Mouse (Mus musculus) Patski (cell line): Measurements from ENCODE around the gene Olfr1019. TPM values are rescaled to one million over a fixed set of nuclear protein-coding genes. Genes with fewer than 3 reads are reported as not detected.

Source experiments
- ATAC-seq: fragments of 100-300 bp; one replicate; pipeline ENCODE4 v1.8.0; 2021
- CTCF ChIA-PET: fragments of 350-600 bp; sonication (Branson Sonifier 250); formaldehyde crosslinking; loops from one replicate; lab custom pipeline; 2022; ENCODE audit warnings: inconsistent platforms; lab: Charles Lee
- POLR2A ChIA-PET: fragments of 350-600 bp; sonication (Branson Sonifier 250); formaldehyde crosslinking; loops from one replicate; lab custom pipeline; 2022; ENCODE audit warnings: antibody characterized with exemption, inconsistent platforms; lab: Charles Lee
- DNase-seq: peaks from one replicate; pipeline ENCODE4 v3.0.0-alpha.2; 2011; ENCODE audit warnings: low read depth, low spot score
- H3K27me3 ChIP-seq: fragments of 371-371 bp; one replicate; pipeline ENCODE4 v1.5.1; 2021
- CTCF ChIP-seq: fragments of 100-300 bp; IDR thresholded peaks from one replicate; pipeline ENCODE4 v1.5.1; 2021
- in situ Hi-C: fragments of 300-500 bp; cut with MboI; formaldehyde crosslinking; loops from 3 replicates; pipeline ENCODE4 v1.11.1; 2018; ENCODE audit warnings: low pct_unique_long_range_greater_than_20kb, mixed read lengths
- polyA plus RNA-seq: library from polyadenylated mRNA; unstranded; gene quantifications from one replicate; pipeline ENCODE4 v1.2.3, GENCODE M21; 2021

The Olfr1019 gene
- not detected for polyA plus RNA-seq

DNA sequence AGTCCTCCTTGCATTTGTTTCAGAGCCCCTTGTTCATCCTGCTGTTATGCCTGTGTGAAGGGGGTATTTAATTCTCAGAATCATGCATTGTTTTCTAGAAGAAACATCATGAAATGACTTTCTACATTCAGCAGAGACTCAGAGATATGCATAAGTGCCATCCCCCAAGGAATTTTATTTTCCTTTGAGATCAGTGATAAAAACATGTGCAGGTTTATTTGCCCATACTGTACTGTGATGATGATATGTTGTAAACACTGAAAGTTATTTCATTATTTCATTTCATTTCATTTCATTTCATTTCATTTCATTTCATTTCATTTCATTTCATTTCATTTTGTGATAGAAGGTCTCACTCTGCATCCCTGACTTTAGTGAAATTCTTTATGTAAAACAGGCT, at the start of gene Olfr1019:
Gene Olfr1019 (minus strand): TSS at position 101 of the 400 bp plus-strand sequence.
- ATAC-seq (no peak), DNase-seq (no peak)
- POLR2A ChIA-PET, result no interaction called here
- in situ Hi-C loops, result no loop called here
- CTCF ChIA-PET, result no interaction called here
- H3K27me3 ChIP-seq, result no peaks in the 10 kb centered on the region
- no peak for TF ChIP-seq CTCF

DNA sequence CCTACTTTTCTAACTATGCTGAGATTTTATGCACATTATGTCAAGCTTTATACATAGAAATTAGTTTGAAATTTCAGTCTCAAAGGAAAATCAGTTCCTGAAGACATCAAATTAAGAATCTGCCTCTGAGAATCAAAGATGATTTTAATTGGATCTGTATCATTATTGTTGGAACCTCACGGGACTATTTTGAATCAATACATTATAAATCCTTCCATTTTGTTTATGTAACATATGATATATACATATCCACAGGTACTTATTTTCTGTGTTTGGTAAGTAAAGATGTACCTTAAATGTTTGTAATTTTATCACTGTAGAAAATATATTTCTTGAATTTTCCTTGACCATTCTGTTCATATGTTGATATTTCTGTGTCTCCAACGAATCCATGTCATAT, 40.1 kb upstream of the Olfr1019 start, which contains the start of gene Olfr1023:
Gene Olfr1023 (plus strand): TSS at position 301 of the 400 bp plus-strand sequence.
- no peak for ATAC-seq
- in situ Hi-C loops, result no loop called here
- no peak for DNase-seq
- ChIA-PET CTCF (no interaction called here), POLR2A (no interaction called here)
- no peak for TF ChIP-seq CTCF
- H3K27me3 ChIP-seq, result no peaks in the 10 kb centered on the region

DNA sequence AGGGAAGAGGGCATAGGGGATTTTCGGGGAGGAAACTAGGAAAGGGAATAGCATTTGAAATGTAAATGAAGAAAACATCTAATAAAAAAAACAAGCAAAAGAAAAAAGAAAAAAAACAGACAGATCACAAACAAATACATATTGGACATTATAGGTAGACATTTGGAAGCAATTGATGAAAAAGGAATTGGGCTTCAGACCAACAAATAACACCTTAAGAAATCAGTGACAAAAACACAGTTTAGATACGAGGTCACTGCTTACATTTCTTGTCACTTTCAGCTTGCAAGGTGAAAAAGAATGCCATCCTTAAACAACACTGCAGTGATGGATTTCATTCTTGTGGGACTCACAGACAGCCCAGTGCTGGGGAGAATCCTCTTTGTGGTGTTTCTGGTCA, 23.0 kb upstream of the Olfr1019 start, which contains the start of gene Olfr1022:
Gene Olfr1022 (plus strand): TSS at position 301 of the 400 bp plus-strand sequence.
- no peak for TF ChIP-seq CTCF
- POLR2A ChIA-PET, result no interaction called here
- in situ Hi-C loops, result no loop called here
- ATAC-seq (no peak), DNase-seq (no peak)
- CTCF ChIA-PET, result no interaction called here
- H3K27me3 ChIP-seq, result no peaks in the 10 kb centered on the region

DNA sequence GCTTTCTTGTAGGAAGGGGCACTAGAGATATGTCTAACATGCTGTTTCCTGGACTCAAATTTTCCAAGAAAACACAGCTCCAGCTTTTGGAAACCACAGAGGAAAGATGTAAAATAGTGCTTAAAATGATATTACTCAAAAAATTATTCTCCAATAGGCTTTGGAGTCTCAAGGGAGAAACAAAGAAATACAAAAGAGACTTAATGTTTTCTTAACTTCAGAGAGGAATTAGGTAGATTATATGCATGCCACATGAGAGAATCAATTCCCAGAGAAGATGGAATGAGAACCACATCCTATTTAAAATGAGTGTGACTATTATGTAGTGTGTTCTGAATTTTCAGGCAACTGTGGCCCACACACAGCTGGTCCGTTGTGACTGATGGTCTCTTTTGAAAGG, 1.4 kb upstream of the Olfr1019 start, which contains the start of gene Olfr1020:
Gene Olfr1020 (plus strand): TSS at position 301 of the 400 bp plus-strand sequence.
- in situ Hi-C loops, result no loop called here
- DNase-seq, result no peak
- ChIA-PET CTCF (no interaction called here), POLR2A (no interaction called here)
- H3K27me3 ChIP-seq, result no peaks in the 10 kb centered on the region
- ATAC-seq, result no peak
- TF ChIP-seq CTCF, result no peak

DNA sequence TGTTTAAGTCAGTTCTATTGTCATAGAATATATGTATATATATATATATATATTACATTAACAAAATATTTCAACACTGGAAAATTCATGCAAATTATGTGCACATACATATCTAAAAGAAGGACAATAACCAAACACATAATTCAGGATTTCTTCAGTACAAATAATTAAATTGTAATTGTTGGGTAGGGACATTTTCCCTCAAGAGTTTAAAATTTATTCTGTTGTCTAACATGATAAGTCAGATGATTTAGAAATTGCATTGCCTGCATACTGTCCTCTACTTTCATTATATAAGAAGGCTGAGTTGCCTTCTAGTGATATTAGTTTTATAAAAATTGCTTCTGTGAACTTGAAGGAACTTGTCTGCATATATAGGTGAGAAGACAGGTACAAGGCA, 27.1 kb downstream of the Olfr1019 start, which contains the start of gene Olfr1018:
Gene Olfr1018 (plus strand): TSS at position 301 of the 400 bp plus-strand sequence.
- in situ Hi-C loops, result no loop called here
- no peaks in the 10 kb centered on the region for H3K27me3 ChIP-seq
- ATAC-seq (no peak), DNase-seq (no peak)
- ChIA-PET CTCF (no interaction called here), POLR2A (no interaction called here)
- no peak for TF ChIP-seq CTCF

DNA sequence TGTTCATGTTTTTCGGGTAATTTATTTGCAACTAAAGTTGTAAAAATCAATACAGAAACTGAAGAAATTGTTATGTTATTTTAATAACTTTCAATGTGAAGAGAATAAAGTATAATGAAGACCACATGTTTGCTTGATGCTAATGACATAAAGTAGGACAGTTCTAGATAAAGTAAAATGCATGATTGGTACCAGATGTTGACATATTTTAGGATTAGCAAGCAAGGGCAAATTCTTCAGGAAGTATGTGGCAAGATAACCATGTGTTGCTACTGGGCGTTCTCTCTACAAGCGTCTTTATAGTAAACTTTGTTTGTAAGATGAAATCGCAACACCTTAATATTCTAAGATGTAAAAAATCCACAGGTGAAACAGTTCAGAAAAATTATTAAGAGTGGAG, 40.8 kb downstream of the Olfr1019 start:
- ChIA-PET POLR2A (no interaction called here), CTCF (no interaction called here)
- no peaks in the 10 kb centered on the region for H3K27me3 ChIP-seq
- ATAC-seq (no peak), DNase-seq (no peak)
- in situ Hi-C loops, result no loop called here
- TF ChIP-seq CTCF, result no peak

DNA sequence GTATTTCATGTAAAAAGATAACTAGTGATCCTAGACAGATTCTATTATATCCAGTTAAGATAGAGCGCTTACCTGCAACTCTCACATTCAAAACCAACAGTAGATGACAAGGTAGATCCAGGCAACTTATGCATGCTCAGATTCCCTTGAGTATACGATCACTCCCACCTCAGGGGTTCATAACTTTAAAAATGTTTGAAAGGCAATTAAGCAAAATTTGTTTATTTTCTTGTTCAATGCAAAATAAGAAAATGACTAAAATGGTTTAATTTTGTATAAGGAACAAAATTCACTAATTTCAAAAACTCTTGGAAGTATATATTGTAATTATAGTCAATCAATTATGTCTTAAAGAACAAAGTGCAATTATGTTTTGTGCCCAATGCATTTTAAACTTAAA, 42.8 kb downstream of the Olfr1019 start, which contains the start of gene Olfr1016:
Gene Olfr1016 (minus strand): TSS at position 101 of the 400 bp plus-strand sequence.
- in situ Hi-C loops, result no loop called here
- no peak for DNase-seq
- H3K27me3 ChIP-seq, result no peaks in the 10 kb centered on the region
- ChIA-PET CTCF (no interaction called here), POLR2A (no interaction called here)
- no peak for ATAC-seq
- no peak for TF ChIP-seq CTCF

DNA sequence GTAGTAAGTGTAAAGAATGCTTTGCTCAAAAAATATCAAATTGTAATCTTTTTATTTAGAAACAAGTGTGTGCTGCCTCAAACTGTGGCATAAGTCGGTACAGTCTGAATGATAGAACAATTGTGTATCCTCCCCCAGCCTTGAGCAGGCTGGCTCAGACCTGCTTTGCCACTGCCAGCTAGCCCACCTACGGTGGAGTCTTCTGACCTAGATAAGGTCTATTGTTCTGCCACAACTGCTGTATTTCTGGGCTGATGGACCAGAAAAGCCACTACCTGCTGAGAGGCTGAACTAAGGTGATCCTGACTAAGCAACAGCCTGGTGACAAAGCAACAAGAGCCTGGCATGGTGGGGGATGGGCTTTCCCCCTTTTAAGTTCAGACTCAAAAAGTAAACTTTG, 53.0 kb downstream of the Olfr1019 start:
- CTCF ChIA-PET, result no interaction called here
- no peaks in the 10 kb centered on the region for H3K27me3 ChIP-seq
- TF ChIP-seq CTCF, result no peak
- in situ Hi-C loops, result no loop called here
- POLR2A ChIA-PET, result no interaction called here
- ATAC-seq, result no peak
- no peak for DNase-seq

Other genes starting within 250 kb of the Olfr1019 start
- not detected for gene Olfr1000, start 233.6 kb downstream of the Olfr1019 start, polyA plus RNA-seq
- gene Olfr1002, start 194.8 kb downstream of the Olfr1019 start, polyA plus RNA-seq, result not detected
- gene Olfr154, start 181.0 kb downstream of the Olfr1019 start, polyA plus RNA-seq, result not detected
- gene Olfr1006, start 166.7 kb downstream of the Olfr1019 start, polyA plus RNA-seq, result not detected
- not detected for gene Olfr1008, start 156.1 kb downstream of the Olfr1019 start, polyA plus RNA-seq
- not detected for gene Olfr1009, start 130.1 kb downstream of the Olfr1019 start, polyA plus RNA-seq
- gene Olfr1012, start 82.7 kb downstream of the Olfr1019 start, polyA plus RNA-seq, result not detected
- gene Olfr1013, start 78.4 kb downstream of the Olfr1019 start, polyA plus RNA-seq, result not detected
- gene Olfr1014, start 72.8 kb downstream of the Olfr1019 start, polyA plus RNA-seq, result not detected
- not detected for gene Olfr1015, start 63.5 kb downstream of the Olfr1019 start, polyA plus RNA-seq
- gene Olfr1016, start 42.9 kb downstream of the Olfr1019 start, polyA plus RNA-seq, result not detected
- gene Olfr1018, start 27.0 kb downstream of the Olfr1019 start, polyA plus RNA-seq, result not detected
- gene Olfr1020, start 1.5 kb upstream of the Olfr1019 start, polyA plus RNA-seq, result not detected
- gene Olfr1022, start 23.1 kb upstream of the Olfr1019 start, polyA plus RNA-seq, result not detected
- not detected for gene Olfr1023, start 40.2 kb upstream of the Olfr1019 start, polyA plus RNA-seq
- gene Olfr1024, start 59.6 kb upstream of the Olfr1019 start, polyA plus RNA-seq, result not detected
- gene Olfr1025-ps1, start 69.7 kb upstream of the Olfr1019 start, polyA plus RNA-seq, result not detected
- not detected for gene Olfr1026, start 76.1 kb upstream of the Olfr1019 start, polyA plus RNA-seq
- gene Olfr1028, start 105.0 kb upstream of the Olfr1019 start, polyA plus RNA-seq, result not detected
- not detected for gene Olfr1029, start 128.4 kb upstream of the Olfr1019 start, polyA plus RNA-seq
- gene Olfr1030, start 133.8 kb upstream of the Olfr1019 start, polyA plus RNA-seq, result not detected
- gene Olfr1031, start 144.8 kb upstream of the Olfr1019 start, polyA plus RNA-seq, result not detected
- gene Olfr1032, start 160.1 kb upstream of the Olfr1019 start, polyA plus RNA-seq, result not detected
- not detected for gene Olfr1033, start 175.2 kb upstream of the Olfr1019 start, polyA plus RNA-seq
- gene Olfr1034, start 200.4 kb upstream of the Olfr1019 start, polyA plus RNA-seq, result not detected
- not detected for gene Olfr1036, start 228.5 kb upstream of the Olfr1019 start, polyA plus RNA-seq
- not detected for gene Olfr1037, start 241.9 kb upstream of the Olfr1019 start, polyA plus RNA-seq